ENCODE assay signal across 15 mouse cellular contexts in the genomic region with DNA sequence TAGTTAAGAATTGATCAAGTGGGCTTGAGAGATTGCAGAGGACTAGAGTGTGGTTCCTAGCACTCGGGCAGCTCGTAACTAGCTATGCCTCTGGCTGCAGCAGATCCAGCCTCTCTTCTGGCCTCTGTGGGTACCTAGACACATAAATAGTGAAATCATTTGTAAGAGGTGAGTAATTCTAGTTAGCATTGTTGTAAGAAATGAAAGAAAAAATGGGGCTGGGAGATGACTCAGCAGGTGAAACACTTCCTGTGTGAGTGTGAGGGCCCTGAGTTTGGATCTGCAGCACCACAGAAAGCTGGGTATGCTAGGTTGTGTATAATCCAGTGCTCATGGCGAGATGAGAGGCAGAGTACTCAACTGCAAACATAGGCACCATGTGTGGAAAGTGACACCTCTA.
"Had no signal": no experiment of that assay in that cellular context is flagged by ENCODE, and none has a peak within 500 bp of the region (broad histone marks: within the 10 kb centered on the region; RNA-seq: fewer than 3 reads in every experiment).

No protein-coding gene starts in this region.

- ATAC-seq: liver, postnatal 0 days; midbrain, embryonic 13.5 days had no signal

- H3K27me3 ChIP-seq: limb, embryonic 12.5 days; liver, embryonic 13.5 days; lung, embryonic 15.5 days; midbrain, embryonic 13.5 days; neural tube, embryonic 12.5 days; stomach, embryonic 15.5 days had no signal

- H3K36me3 ChIP-seq: limb, embryonic 12.5 days; lung, embryonic 15.5 days; midbrain, embryonic 13.5 days; neural tube, embryonic 12.5 days; stomach, embryonic 15.5 days had no signal

- DNase-seq: kidney, adult 8-10 months; kidney, postnatal 25 days; layer of hippocampus, adult 9-11 months; liver; liver, embryonic 13.5 days; liver, postnatal 0 days; lung, postnatal 14 days; right cerebral cortex, postnatal 4 days; thymus, postnatal 36 days had no signal

- H3K9ac ChIP-seq: limb, embryonic 12.5 days; liver, embryonic 13.5 days; liver, postnatal 0 days; lung, embryonic 15.5 days; midbrain, embryonic 13.5 days; neural tube, embryonic 12.5 days; stomach, embryonic 15.5 days had no signal

- H3K4me3 ChIP-seq: limb, embryonic 12.5 days; liver, embryonic 13.5 days; lung, embryonic 15.5 days; midbrain, embryonic 13.5 days; neural tube, embryonic 12.5 days; stomach, embryonic 15.5 days had no signal

- H3K4me2 ChIP-seq: limb, embryonic 12.5 days; liver, embryonic 13.5 days; lung, embryonic 15.5 days; midbrain, embryonic 13.5 days; neural tube, embryonic 12.5 days; stomach, embryonic 15.5 days had no signal

- H3K9me3 ChIP-seq: limb, embryonic 12.5 days; liver, embryonic 13.5 days; lung, embryonic 15.5 days; midbrain, embryonic 13.5 days; neural tube, embryonic 12.5 days; stomach, embryonic 15.5 days had no signal

- H3K4me1 ChIP-seq: limb, embryonic 12.5 days; lung, embryonic 15.5 days; neural tube, embryonic 12.5 days; stomach, embryonic 15.5 days had no signal

- H3K27ac ChIP-seq: limb, embryonic 12.5 days; liver, embryonic 13.5 days; lung, embryonic 15.5 days; macrophage; midbrain, embryonic 13.5 days; neural tube, embryonic 12.5 days; stomach, embryonic 15.5 days had no signal
